Mouse (Mus musculus): ENCODE measurements around the gene Bhlhe41.

The Bhlhe41 gene

GRCm38 (mm10) chr6:145846948-145847347, 18.4 kb downstream of the Bhlhe41 start:
- in situ Hi-C loops (cut with MboI, MseI), result no loop called here

DNA sequence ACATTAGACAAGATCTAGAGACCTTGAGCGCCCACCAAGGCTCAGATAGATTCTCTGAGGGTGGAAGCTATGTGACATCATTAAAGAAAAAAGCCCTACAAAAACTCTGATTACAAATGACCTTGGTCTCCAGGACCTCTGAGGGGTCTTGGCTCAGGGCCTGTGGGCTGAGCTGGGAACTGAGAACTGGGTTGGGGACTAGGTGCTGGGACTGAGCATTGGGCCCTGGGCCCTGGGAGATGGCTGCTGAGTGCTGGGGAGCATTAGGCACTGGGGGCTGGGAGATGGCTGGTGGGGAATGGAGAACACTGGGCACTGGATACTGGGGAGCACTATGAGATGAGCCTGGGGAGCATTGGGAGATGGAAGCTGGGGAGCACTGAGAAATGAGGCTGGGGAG, 19.3 kb downstream of the Bhlhe41 start:
- in situ Hi-C loops (cut with MboI, MseI), result no loop called here

- in situ Hi-C loops (cut with MboI, MseI), result no loop called here
Observed at GRCm38 (mm10) chr6:145845611-145846010, 19.7 kb downstream of the Bhlhe41 start.

DNA sequence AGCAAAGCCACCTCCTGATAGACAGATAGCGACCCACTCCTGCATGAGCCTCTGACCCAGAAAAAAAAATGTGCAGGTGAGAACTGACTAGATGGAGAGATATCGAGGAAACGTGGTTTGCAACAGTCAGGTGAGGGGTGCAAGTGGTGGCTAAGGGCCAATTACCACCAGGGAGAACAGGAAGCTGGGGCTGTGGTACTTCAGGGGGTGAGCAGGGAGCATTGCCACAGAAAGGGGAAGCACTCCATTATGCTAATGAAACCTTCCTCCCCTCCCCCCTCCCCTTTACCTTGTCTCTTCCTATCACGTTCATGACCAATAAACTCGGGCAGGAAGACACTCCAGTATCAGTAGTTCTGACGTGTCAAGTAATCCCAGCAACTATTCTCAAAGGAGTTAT, 30.0 kb downstream of the Bhlhe41 start:
- in situ Hi-C loops (cut with MboI, MseI), result no loop called here

DNA sequence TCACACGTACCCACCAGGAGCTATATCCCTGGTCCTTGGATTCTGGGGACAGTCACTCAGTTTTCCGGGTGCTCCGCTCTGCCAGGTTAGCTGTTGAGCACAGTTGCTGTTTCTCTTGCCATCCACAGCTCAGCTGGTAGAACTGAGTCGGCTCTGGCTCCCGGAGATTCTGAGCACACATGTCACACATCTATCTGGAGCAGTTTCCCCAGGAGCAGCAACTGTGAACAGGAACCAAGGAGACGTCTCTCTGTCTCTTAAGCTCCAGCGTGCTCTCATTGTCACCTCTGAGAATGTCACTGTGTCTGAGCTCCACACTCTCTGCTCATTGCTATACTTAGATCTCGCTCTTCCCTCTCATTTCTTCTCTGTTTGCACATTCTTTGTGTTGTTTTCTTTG, 32.4 kb downstream of the Bhlhe41 start:
- in situ Hi-C loops (cut with MboI, MseI), result loop anchor here (5.0 kb wide), 2 partner anchors 319 to 439 kb away; no protein-coding TSS in a partner anchor

DNA sequence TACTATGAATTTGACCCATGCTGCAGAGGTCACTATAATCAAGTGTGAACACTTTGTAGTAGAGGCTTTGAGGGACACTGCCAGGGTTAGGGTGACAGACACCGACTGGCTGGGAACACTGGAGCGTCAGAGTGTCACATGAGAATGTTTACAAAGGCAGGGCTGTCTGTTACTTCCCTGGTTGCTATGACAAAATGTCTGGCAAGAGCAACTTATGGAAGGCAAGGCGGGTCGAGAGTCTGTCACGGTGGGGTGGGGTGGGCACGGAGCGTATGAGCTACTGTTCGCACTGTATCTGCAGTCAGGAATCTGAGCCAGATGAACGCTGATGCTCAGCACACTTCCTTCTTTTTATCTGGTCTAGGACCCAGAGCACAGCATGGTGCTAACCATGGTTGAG, 34.7 kb downstream of the Bhlhe41 start:
- in situ Hi-C loops (cut with MboI, MseI), result loop anchor here (5.0 kb wide), 2 partner anchors 322 to 442 kb away; no protein-coding TSS in a partner anchor

- in situ Hi-C loops (cut with MboI, MseI), result loop anchor here (5.0 kb wide), 2 partner anchors 322 to 442 kb away; no protein-coding TSS in a partner anchor
Observed at GRCm38 (mm10) chr6:145830117-145830516, 35.2 kb downstream of the Bhlhe41 start.

- in situ Hi-C loops (cut with MboI, MseI), result no loop called here
Observed at GRCm38 (mm10) chr6:145829062-145829835, 36.1 kb downstream of the Bhlhe41 start.

DNA sequence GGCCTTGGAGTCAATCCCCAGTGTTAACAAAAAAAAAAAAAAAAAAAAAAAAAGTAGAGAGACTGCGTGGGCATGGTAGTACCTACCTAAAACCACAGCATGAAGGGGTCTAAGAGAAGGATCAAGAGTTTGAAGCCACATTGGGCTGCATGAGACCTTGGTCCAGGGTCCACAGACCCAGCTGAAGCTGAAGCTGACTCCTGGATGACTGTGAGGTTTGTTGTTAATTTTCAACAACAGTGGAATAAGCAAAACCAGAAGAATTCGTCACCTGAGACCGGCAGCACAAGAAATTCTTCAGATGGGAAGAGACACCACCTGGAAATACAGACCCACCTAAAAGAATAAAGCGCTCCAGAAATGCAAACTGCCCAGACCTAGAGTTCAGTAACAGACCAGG, 39.1 kb downstream of the Bhlhe41 start:
- in situ Hi-C loops (cut with MboI, MseI), result no loop called here

- in situ Hi-C loops (cut with MboI, MseI), result no loop called here
Observed at GRCm38 (mm10) chr6:145823588-145824234, 41.6 kb downstream of the Bhlhe41 start.

- in situ Hi-C loops (cut with MboI, MseI), result no loop called here
Observed at GRCm38 (mm10) chr6:145823103-145823502, 42.3 kb downstream of the Bhlhe41 start.

DNA sequence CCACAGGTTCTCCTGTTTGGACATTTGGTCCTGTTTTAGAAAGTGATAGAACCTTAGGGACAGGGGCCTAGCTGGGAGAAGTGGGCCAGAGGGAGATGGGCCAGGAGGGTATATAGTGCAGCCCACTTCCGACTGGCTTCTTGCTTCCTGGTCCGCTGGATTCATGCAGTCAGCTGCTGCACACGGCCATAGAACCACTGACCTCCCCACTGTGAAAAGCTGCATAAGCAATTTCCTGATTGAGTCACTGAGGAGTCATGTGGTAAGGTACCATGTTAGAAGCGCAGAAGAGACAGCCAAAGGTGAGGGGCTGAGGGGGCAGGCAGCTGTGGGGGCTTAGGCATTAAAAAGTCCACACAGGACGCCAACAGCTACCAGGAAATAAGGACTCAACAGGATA, 43.1 kb downstream of the Bhlhe41 start:
- in situ Hi-C loops (cut with MboI, MseI), result no loop called here

- in situ Hi-C loops (cut with MboI, MseI), result no loop called here
Observed at GRCm38 (mm10) chr6:145819151-145819550, 46.2 kb downstream of the Bhlhe41 start.

DNA sequence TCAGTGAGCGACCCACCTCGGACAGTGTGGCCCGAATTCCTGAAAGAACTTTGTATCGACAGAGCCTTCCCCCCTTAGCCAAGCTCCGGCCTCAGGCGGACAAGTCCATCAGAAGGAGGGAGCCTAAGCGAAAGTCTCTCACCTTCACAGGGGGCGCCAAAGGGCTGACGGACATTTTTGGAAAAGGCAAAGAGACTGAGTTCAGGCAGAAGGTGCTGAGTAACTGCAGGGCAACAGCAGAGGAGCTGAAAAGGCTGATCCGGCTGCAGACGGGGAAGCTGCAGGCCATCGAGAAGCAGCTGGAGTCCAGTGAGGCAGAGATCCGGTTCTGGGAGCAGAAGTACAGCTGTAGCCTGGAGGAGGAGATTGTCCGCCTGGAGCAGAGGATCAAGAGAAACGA, 50.2 kb downstream of the Bhlhe41 start:
- in situ Hi-C loops (cut with MboI, MseI), result no loop called here

DNA sequence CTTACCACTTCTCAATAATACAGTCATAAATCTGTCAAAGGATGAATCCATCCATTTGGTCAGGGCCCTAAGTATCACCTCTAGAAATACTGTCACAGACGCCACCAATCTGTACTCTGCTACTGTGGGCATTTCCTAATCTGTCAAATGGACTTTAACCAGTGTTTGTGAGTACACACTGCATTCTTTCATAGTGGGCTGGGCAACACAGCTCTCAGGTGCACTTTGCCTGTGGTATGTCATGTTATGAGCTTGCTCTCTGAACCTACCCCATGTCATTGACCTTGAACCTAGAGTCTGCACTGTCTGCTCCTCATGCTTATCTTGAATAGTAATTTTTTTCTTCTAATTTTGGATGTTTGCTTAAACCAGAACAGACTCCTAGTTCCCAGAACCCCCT, 54.2 kb downstream of the Bhlhe41 start:
- in situ Hi-C loops (cut with MboI, MseI), result no loop called here

DNA sequence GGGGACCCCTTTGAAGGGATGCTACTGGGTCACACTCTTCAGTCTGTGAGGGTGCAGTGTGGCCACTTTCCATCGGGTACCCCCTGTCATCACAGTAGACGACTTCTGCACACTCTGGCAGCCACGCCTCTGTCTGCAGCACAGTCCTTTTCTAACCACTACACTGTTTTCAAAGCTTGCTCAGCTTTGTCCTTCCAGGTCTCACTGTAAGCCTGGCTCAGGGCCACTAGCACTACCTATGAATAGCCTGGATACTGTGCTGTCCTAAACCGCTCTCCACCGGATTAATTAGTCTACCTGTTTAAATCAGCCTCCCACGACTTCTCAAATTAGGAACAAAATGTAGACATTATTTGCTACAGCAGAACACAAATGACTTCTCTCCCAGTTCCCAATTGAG, 55.3 kb downstream of the Bhlhe41 start:
- in situ Hi-C loops (cut with MboI, MseI), result no loop called here

DNA sequence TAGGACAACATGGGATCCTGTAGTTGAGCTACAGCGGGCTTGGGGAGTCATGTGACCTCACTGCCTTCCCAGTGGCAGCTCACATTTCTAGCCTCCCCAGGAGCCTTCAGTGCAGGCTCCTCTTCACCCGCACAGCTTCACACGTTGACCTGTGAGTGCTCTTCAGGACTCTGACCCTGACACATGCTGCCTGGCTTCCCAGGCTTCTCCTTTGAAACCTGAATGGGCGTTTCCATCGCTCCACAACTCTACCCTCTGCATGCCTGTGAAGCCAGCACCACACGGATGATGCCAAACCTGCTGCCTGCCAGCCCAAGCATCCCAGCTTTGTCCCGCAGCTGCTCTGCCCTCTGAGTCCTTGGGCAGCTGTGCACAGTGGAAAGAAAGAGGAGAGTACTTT, 55.8 kb downstream of the Bhlhe41 start:
- in situ Hi-C loops (cut with MboI, MseI), result no loop called here
